Mouse (Mus musculus) liver, postnatal 0 days (tissue): ENCODE results near the gene Slc4a4. TPM values are rescaled to one million over a fixed set of nuclear protein-coding genes. Genes with fewer than 3 reads are reported as not detected.

ENCODE experiments used
- ATAC-seq: fragments of 200-750 bp; cut with Nextera tagmentation; 2 replicates; pipeline ENCODE4 v1.8.0; 2017; ENCODE audit warnings: mild to moderate bottlenecking, moderate library complexity
- DNase-seq: peaks from one replicate; pipeline ENCODE4 v3.0.0-alpha.2; 2016
- H3K27ac ChIP-seq: fragments of 300-500 bp; sonication (generic); 2 replicates; pipeline ENCODE4 v1.5.1; 2014; ENCODE audit warnings: antibody characterized with exemption, moderate library complexity, mild to moderate bottlenecking, low read depth
- H3K27me3 ChIP-seq: fragments of 300-500 bp; sonication (generic); 2 replicates; pipeline ENCODE4 v1.6.1; 2014; ENCODE audit warnings: low read length, control low read depth, mixed read lengths; ENCODE audit not compliant: insufficient read depth
- H3K36me3 ChIP-seq: fragments of 300-500 bp; sonication (generic); replicated peaks from 2 replicates; pipeline ENCODE4 v1.6.1; 2014; ENCODE audit warnings: mild to moderate bottlenecking, control low read depth, low read length, moderate library complexity, mixed read lengths; ENCODE audit not compliant: insufficient read depth
- H3K4me1 ChIP-seq: fragments of 300-500 bp; sonication (generic); 2 replicates; pipeline ENCODE4 v1.6.1; 2014; ENCODE audit warnings: antibody characterized with exemption, mild to moderate bottlenecking, control low read depth; ENCODE audit not compliant: insufficient read depth
- H3K4me2 ChIP-seq: fragments of 300-500 bp; sonication (generic); 2 replicates; pipeline ENCODE4 v1.6.1; 2014; ENCODE audit warnings: low read depth, mild to moderate bottlenecking, low read length, moderate library complexity, mixed read lengths
- H3K4me3 ChIP-seq: fragments of 300-500 bp; sonication (generic); 2 replicates; pipeline ENCODE4 v1.5.1; 2014; ENCODE audit warnings: low read depth, low read length
- H3K9ac ChIP-seq: fragments of 300-500 bp; sonication (generic); replicated peaks from 2 replicates; pipeline ENCODE4 v1.6.1; 2014; ENCODE audit warnings: mild to moderate bottlenecking, moderate library complexity
- H3K9me3 ChIP-seq: fragments of 300-500 bp; sonication (generic); 2 replicates; pipeline ENCODE4 v1.6.1; 2016; ENCODE audit warnings: mild to moderate bottlenecking, control low read depth, low read length, mixed read lengths
- CTCF ChIP-seq: sonication (generic); IDR thresholded peaks from 2 replicates; pipeline ENCODE4 v1.5.1; 2016; ENCODE audit warnings: antibody characterized with exemption, low read depth
- EP300 ChIP-seq: IDR thresholded peaks from 2 replicates; pipeline ENCODE4 v1.6.1; 2016; ENCODE audit warnings: antibody characterized with exemption, low read depth, mild to moderate bottlenecking
- WGBS: fragments of 180-500 bp; shearing (Covaris S2); extraction: QIAGEN DNeasy Blood & Tissue Kit; methylation state at CpG from one replicate; pipeline ENCODE4 v1.1.7; 2014; ENCODE audit not compliant: insufficient replicate concordance; 5-methylcytosine and 5-hydroxymethylcytosine counted together
- polyA plus RNA-seq: library from polyadenylated mRNA; unstranded; fragments of >200 nt; fragmentation: Nextera tagmentation; extraction: Ambion mirVana; gene quantifications from 2 replicates; pipeline ENCODE4 v1.2.1, GENCODE M21; 2015

Gene Slc4a4
- polyA plus RNA-seq, 1 experiment from 2014 or later: 4.1 TPM

DNA sequence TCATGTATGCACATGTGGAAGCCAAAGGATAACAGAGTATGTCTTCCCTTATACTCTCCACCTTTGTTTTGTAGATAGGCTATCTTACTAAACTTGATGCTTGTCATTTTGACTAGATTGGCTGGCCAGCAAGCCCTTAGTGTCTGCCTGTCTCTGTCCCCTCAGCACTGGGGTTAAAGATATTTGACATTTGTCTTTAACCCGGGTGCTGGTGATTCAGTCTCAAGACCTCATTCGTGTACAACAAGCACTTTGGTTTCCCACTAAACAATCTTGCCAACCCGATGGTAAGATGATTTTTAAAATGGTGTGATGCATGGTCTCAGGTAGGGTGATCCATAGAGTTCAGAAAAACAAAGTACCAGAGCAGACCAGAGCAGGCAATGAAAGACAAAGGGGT lies 210.7 kb downstream of the Slc4a4 start:
- no peak for DNase-seq
- no peaks in the 10 kb centered on the region for H3K27me3 ChIP-seq
- no peak overlapping the region for H3K9ac ChIP-seq
- no peaks in the 10 kb centered on the region for H3K4me1 ChIP-seq
- 80% methylated on average over 3 of the region's 3 CpGs for WGBS
- no peak for ATAC-seq
- H3K4me3 ChIP-seq: no peak overlapping the region
- H3K27ac ChIP-seq: no peak overlapping the region
- no peak overlapping the region for H3K4me2 ChIP-seq
- H3K36me3 ChIP-seq: no peaks in the 10 kb centered on the region
- no peak for TF ChIP-seq EP300
- TF ChIP-seq CTCF: no peak
- H3K9me3 ChIP-seq: no peaks in the 10 kb centered on the region

DNA sequence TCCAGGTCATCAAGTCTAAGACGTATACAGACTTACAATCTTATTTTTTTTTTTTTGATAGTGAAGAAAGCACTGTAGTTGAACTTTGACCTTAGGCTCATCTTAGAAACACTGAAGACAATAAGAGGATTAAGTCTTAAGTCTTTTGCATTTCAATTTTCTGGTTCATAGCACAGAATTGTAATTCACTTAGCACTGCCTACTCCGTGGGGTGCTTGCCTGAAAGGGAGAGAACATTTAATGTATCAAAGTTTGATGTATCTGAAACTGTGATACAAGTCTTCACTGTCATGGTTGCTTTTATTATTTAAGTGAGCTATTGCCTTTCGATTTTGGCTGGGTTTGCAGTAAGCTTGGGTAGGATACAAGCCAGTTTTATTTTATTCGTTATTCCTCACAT lies 211.5 kb downstream of the Slc4a4 start:
- no peaks in the 10 kb centered on the region for H3K4me1 ChIP-seq
- no peak for DNase-seq
- TF ChIP-seq CTCF: no peak
- no peak for TF ChIP-seq EP300
- no peak overlapping the region for H3K4me3 ChIP-seq
- H3K27me3 ChIP-seq: no peaks in the 10 kb centered on the region
- no peak overlapping the region for H3K27ac ChIP-seq
- H3K9me3 ChIP-seq: no peaks in the 10 kb centered on the region
- H3K36me3 ChIP-seq: no peaks in the 10 kb centered on the region
- WGBS: 76% methylated on average over 4 of the region's 4 CpGs
- no peak overlapping the region for H3K4me2 ChIP-seq
- ATAC-seq: no peak
- H3K9ac ChIP-seq: no peak overlapping the region

DNA sequence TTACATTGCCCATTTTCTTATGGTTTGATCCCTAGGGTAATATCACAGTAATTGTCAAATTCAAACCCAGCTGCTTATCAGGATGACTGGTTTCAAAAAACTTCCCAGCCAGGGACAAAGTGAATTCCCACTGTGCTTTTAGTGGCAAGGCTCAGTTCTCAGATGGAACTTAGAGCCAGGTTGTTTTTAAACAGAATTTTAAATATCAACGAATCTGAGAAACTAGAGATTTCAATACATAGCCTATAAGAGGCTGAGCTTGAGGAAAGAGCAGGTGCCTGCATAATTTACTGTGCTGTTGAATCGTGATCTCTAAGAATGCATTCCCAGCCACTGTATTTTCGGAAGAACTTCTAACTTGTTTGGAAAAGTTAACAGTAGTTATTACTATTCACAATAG lies 213.3 kb downstream of the Slc4a4 start:
- H3K4me2 ChIP-seq: no peak overlapping the region
- no peaks in the 10 kb centered on the region for H3K27me3 ChIP-seq
- H3K36me3 ChIP-seq: no peaks in the 10 kb centered on the region
- no peaks in the 10 kb centered on the region for H3K9me3 ChIP-seq
- H3K9ac ChIP-seq: no peak overlapping the region
- no peaks in the 10 kb centered on the region for H3K4me1 ChIP-seq
- no peak for DNase-seq
- H3K4me3 ChIP-seq: no peak overlapping the region
- H3K27ac ChIP-seq: no peak overlapping the region
- 74% methylated on average over 3 of the region's 3 CpGs for WGBS
- no peak for ATAC-seq
- TF ChIP-seq CTCF (no peak), EP300 (no peak)

DNA sequence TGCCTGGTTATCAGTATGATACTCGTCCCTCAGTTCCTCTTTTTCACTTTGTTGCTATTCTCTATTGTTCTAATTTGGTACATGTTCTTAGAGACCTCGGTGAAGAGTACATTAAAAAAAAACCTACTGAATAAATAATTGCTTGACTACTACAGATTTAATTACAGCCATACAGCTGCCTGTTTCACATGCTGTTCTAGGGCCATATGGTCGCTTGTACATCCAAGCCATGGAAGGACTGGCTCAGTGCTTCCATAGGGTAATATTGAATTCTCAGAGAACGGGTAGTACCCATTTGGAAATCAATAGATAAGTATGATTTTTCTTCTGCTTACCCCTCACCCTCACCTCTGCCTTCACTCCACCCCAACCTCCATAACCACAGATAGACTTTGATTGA lies 215.9 kb downstream of the Slc4a4 start:
- ATAC-seq (no peak), DNase-seq (no peak)
- 48% methylated on average over 4 of the region's 4 CpGs for WGBS
- no peak overlapping the region for H3K9ac ChIP-seq
- no peak for TF ChIP-seq CTCF
- no peak for TF ChIP-seq EP300
- H3K27me3 ChIP-seq: no peaks in the 10 kb centered on the region
- H3K36me3 ChIP-seq: no peaks in the 10 kb centered on the region
- no peak overlapping the region for H3K4me3 ChIP-seq
- no peak overlapping the region for H3K4me2 ChIP-seq
- no peaks in the 10 kb centered on the region for H3K4me1 ChIP-seq
- no peaks in the 10 kb centered on the region for H3K9me3 ChIP-seq
- H3K27ac ChIP-seq: no peak overlapping the region

DNA sequence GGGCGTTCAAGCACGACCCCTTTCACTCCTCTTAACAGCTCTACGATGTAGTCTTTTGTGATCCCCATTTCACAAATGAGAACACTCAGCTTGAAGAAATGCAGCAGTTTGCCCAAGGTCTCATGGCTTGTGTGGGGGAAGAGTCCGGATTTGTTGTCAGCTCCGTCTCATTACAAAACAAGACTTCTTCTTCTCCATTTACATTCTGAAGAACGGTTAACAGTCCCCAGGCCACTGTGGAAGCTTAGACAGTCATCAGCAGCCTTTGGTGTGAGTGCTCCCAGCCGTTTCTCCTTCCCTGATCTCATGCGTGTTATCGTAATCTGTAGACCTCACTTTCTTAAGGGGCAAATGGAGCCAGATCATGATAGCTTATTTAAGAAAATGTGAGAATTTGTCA lies 218.7 kb downstream of the Slc4a4 start:
- Histone ChIP-seq H3K27me3 (no peaks in the 10 kb centered on the region), H3K9ac (no peak overlapping the region), H3K27ac (no peak overlapping the region), H3K4me3 (no peak overlapping the region), H3K36me3 (no peaks in the 10 kb centered on the region), H3K4me1 (no peaks in the 10 kb centered on the region), H3K9me3 (no peaks in the 10 kb centered on the region), H3K4me2 (no peak overlapping the region)
- no peak for ATAC-seq
- whole genome bisulfite sequencing: 77% methylated on average over 9 of the region's 9 CpGs
- TF ChIP-seq EP300 (no peak), CTCF (no peak)
- no peak for DNase-seq

DNA sequence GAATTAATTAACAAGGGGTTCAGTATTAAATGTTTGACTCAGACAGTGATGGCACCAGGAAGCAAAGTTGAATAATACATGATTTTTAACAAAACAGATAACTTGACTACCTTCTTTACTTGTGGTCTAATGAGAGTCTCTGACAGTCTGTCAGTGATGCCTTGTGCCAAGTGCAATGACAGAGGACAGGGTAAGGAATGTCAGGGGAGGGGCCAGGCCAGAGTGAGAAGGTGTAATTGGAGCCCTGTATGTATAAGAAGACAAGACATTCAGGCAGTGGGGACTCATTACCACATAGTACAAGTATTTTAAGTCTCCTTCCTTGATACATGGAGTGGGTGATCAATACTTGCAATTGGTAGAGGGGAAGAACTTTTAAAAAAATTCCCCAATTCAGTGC lies 219.6 kb downstream of the Slc4a4 start:
- Histone ChIP-seq H3K4me1 (no peaks in the 10 kb centered on the region), H3K27me3 (no peaks in the 10 kb centered on the region)
- DNase-seq: no peak

DNA sequence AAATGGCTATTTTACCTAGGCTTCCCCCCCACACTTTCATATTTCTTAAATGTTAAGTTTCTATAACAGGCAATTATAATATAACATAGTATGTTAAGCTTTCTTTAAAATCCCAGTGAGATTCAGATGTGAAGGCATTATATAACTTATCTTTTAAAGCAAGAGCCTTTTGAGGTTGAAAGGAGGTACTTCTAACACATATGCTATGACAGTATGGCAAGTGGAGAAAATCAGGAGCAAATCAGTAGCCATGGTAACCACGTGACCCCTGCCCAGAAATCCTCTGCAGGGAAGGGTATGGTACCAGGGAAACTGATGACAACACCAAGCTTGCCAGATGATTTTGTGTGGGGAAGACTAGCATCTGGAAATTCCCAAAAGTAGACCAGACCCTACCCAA lies 222.2 kb downstream of the Slc4a4 start:
- Histone ChIP-seq H3K36me3 (no peaks in the 10 kb centered on the region), H3K4me1 (no peaks in the 10 kb centered on the region), H3K9ac (no peak overlapping the region), H3K4me3 (no peak overlapping the region), H3K27me3 (no peaks in the 10 kb centered on the region), H3K9me3 (no peaks in the 10 kb centered on the region), H3K4me2 (no peak overlapping the region), H3K27ac (no peak overlapping the region)
- WGBS: 80% methylated on average over 1 of the region's 1 CpGs
- TF ChIP-seq EP300 (no peak), CTCF (no peak)
- no peak for ATAC-seq
- no peak for DNase-seq

More for the DNA sequence above, 219.6 kb downstream of the Slc4a4 start:
- ATAC-seq: no peak
- Histone ChIP-seq H3K9me3 (no peaks in the 10 kb centered on the region), H3K36me3 (no peaks in the 10 kb centered on the region), H3K4me2 (no peak overlapping the region), H3K27ac (no peak overlapping the region), H3K9ac (no peak overlapping the region), H3K4me3 (no peak overlapping the region)
- no peak for TF ChIP-seq CTCF
- no peak for TF ChIP-seq EP300
